Mouse (Mus musculus) stomach, embryonic 16.5 days (tissue): ENCODE results near the gene Diexf. TPM values are rescaled to one million over a fixed set of nuclear protein-coding genes. Genes with fewer than 3 reads are reported as not detected.

Source experiments
- ATAC-seq: fragments of 200-750 bp; cut with Nextera tagmentation; 2 replicates; pipeline ENCODE4 v1.8.0; 2017; ENCODE audit warnings: moderate number of reproducible peaks, moderate TSS enrichment; ENCODE audit not compliant: insufficient read depth, low FRiP score
- H3K27ac ChIP-seq: fragments of 300-500 bp; sonication (generic); 2 replicates; pipeline ENCODE4 v1.5.1; 2014; ENCODE audit warnings: low read length
- H3K27me3 ChIP-seq: fragments of 300-500 bp; sonication (generic); 2 replicates; pipeline ENCODE4 v1.6.1; 2014; ENCODE audit warnings: low read length, control low read depth, mixed read lengths; ENCODE audit not compliant: control insufficient read depth, insufficient read depth
- H3K36me3 ChIP-seq: fragments of 300-500 bp; sonication (generic); 2 replicates; pipeline ENCODE4 v1.6.1; 2014; ENCODE audit warnings: low read length; ENCODE audit not compliant: control insufficient read depth, insufficient read depth
- H3K4me1 ChIP-seq: fragments of 300-500 bp; sonication (generic); 2 replicates; pipeline ENCODE4 v1.6.1; 2014; ENCODE audit warnings: low read length, control low read depth, mixed read lengths; ENCODE audit not compliant: control insufficient read depth, insufficient read depth
- H3K4me2 ChIP-seq: fragments of 300-500 bp; sonication (generic); 2 replicates; pipeline ENCODE4 v1.6.1; 2014; ENCODE audit warnings: low read depth, low read length, mixed read lengths
- H3K4me3 ChIP-seq: fragments of 300-500 bp; sonication (generic); replicated peaks from 2 replicates; pipeline ENCODE4 v1.5.1; 2014; ENCODE audit warnings: mild to moderate bottlenecking, low read length
- H3K9ac ChIP-seq: fragments of 300-500 bp; sonication (generic); 2 replicates; pipeline ENCODE4 v1.6.1; 2014; ENCODE audit warnings: low read length
- H3K9me3 ChIP-seq: fragments of 300-500 bp; sonication (generic); replicated peaks from 2 replicates; pipeline ENCODE4 v1.6.1; 2016; ENCODE audit warnings: low read length, control low read depth; ENCODE audit not compliant: control insufficient read depth
- WGBS: fragments of 180-500 bp; shearing (Covaris S2); extraction: QIAGEN DNeasy Blood & Tissue Kit; methylation state at CpG from one replicate; pipeline ENCODE4 v1.1.7; 2014; 5-methylcytosine and 5-hydroxymethylcytosine counted together
- polyA plus RNA-seq: library from polyadenylated mRNA; unstranded; fragments of >200 nt; fragmentation: Nextera tagmentation; extraction: Ambion mirVana; gene quantifications from 2 replicates; pipeline ENCODE4 v1.2.1, GENCODE M21; 2015

The Diexf gene
- polyA plus RNA-seq, 1 experiment from 2014 or later = 6.8 TPM

GRCm38 (mm10) chr1:193054401-193054800, 75.7 kb downstream of the Diexf start:
- Histone ChIP-seq H3K9me3 (no peaks in the 10 kb centered on the region), H3K4me2 (no peak overlapping the region), H3K9ac (no peak overlapping the region), H3K4me1 (no peaks in the 10 kb centered on the region), H3K27me3 (no peaks in the 10 kb centered on the region), H3K36me3 (no peaks in the 10 kb centered on the region), H3K27ac (no peak overlapping the region), H3K4me3 (no peak overlapping the region)
- no peak for ATAC-seq
- WGBS = 68% methylated on average over 5 of the region's 5 CpGs

GRCm38 (mm10) chr1:193053065-193053464, 77.0 kb downstream of the Diexf start:
- H3K36me3 ChIP-seq = no peaks in the 10 kb centered on the region
- H3K9ac ChIP-seq = no peak overlapping the region
- no peaks in the 10 kb centered on the region; the same call in 1 of the 2 replicates for H3K9me3 ChIP-seq
- no peak overlapping the region for H3K4me3 ChIP-seq
- no peaks in the 10 kb centered on the region for H3K27me3 ChIP-seq
- 65% methylated on average over 5 of the region's 5 CpGs for WGBS
- no peak overlapping the region for H3K4me2 ChIP-seq
- no peak for ATAC-seq
- H3K4me1 ChIP-seq = no peaks in the 10 kb centered on the region
- no peak overlapping the region for H3K27ac ChIP-seq

DNA sequence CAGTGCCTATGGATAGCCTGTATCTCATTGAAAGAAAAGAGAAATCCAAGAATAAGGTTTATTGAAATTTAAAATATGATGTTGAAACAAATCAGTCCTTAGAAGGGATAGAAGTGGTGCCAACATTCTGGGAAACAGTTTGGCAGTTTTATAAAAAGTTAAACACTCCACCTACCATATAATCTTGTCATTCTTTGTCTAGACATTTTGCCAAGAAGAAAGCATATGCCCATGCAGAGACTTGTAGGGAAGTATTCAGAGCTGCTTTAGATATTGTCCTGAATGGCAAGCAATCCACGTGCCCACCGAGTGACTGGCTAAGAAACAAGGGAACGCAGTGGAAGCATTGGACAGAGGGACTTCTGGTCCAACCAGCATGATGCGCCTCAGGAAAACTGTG, 82.5 kb downstream of the Diexf start:
- no peaks in the 10 kb centered on the region for H3K4me1 ChIP-seq
- no peaks in the 10 kb centered on the region for H3K36me3 ChIP-seq
- no peak for ATAC-seq
- H3K4me3 ChIP-seq = no peak overlapping the region
- WGBS = 84% methylated on average over 4 of the region's 4 CpGs
- no peak overlapping the region for H3K27ac ChIP-seq
- H3K9ac ChIP-seq = no peak overlapping the region
- H3K4me2 ChIP-seq = no peak overlapping the region
- no peaks in the 10 kb centered on the region; the same call in 1 of the 2 replicates for H3K9me3 ChIP-seq
- H3K27me3 ChIP-seq = no peaks in the 10 kb centered on the region

GRCm38 (mm10) chr1:193042760-193043295, 87.2 kb downstream of the Diexf start:
- no peak for ATAC-seq
- WGBS = 75% methylated on average over 3 of the region's 3 CpGs
- Histone ChIP-seq H3K9ac (no peak overlapping the region), H3K4me1 (no peaks in the 10 kb centered on the region), H3K27ac (no peak overlapping the region), H3K4me2 (no peak overlapping the region), H3K9me3 (no peaks in the 10 kb centered on the region), H3K27me3 (no peaks in the 10 kb centered on the region), H3K4me3 (no peak overlapping the region), H3K36me3 (no peaks in the 10 kb centered on the region)

Other genes with a start within 250 kb of the Diexf start
- 1.3 and 1.5 TPM in 2 replicates for gene Syt14, start 94.5 kb downstream of the Diexf start, polyA plus RNA-seq
- gene Irf6, start 22.8 kb upstream of the Diexf start, polyA plus RNA-seq = 74.0 and 91.4 TPM in 2 replicates
- 15.8 and 17.7 TPM in 2 replicates for gene A130010J15Rik, start 37.8 kb upstream of the Diexf start, polyA plus RNA-seq
- 5.0 and 8.5 TPM in 2 replicates for gene Traf3ip3, start 71.4 kb upstream of the Diexf start, polyA plus RNA-seq
- 17.6 and 24.6 TPM in 2 replicates for gene Lamb3, start 77.4 kb upstream of the Diexf start, polyA plus RNA-seq
- gene Hsd11b1, start 133.8 kb upstream of the Diexf start, polyA plus RNA-seq = 2.1 and 3.0 TPM in 2 replicates
- gene G0s2, start 142.9 kb upstream of the Diexf start, polyA plus RNA-seq = 36.5 and 46.7 TPM in 2 replicates
- 7.9 and 8.4 TPM in 2 replicates for gene Camk1g, start 240.0 kb upstream of the Diexf start, polyA plus RNA-seq